Mouse (Mus musculus) ZHBTc4 (cell line): ENCODE data around the gene Ccni.

Experiments
- DNase-seq: peaks from one replicate; pipeline ENCODE4 v3.0.0-alpha.2; 2011; ENCODE audit warnings: low read depth, low spot score

The Ccni gene

GRCm38 (mm10) chr5:93201181-93201580 lies 5.1 kb downstream of the Ccni start:
- no peak for DNase-seq

DNA sequence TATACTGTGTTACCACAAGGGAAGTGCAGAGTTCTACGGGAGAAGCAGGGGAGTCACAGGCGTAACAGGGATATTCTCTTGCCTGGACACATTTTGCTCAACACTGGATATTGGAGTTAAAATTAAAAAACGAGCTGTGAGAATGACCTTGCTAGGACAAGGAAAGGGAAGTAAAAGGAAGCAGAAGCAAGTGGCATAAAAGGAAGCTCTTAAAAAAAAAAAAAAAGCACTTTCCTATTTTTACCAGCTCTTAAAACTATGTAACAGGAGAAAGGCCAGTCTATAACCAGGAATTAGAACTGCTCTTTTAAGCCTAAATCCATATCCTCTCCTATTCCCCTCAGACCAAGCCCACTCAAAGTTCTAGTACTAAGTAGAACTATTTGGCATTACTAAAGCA lies 8.1 kb downstream of the Ccni start:
- no peak for DNase-seq

GRCm38 (mm10) chr5:93190428-93190827 lies 15.9 kb downstream of the Ccni start:
- DNase-seq = no peak

GRCm38 (mm10) chr5:93189607-93190006 lies 16.7 kb downstream of the Ccni start:
- no peak for DNase-seq

DNA sequence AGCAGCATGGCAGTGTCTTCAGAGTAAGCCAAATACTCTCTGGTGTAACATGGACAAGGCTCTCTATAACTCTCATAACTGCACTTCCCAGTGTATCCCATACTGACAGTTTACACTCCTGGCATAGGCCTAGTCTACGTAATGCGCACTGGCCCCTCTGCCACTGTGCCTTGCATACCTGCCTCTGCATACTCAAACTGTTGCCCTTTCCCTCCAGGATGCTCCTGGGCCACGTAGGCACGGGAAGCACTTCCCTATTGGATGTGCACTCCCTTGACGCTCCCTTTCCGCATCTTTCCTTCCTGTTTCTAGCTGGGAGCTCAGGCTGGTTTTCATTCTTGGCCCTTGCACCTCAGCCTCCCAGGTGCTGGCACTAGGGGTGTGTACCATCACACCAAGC lies 21.7 kb downstream of the Ccni start:
- DNase-seq = no peak

DNA sequence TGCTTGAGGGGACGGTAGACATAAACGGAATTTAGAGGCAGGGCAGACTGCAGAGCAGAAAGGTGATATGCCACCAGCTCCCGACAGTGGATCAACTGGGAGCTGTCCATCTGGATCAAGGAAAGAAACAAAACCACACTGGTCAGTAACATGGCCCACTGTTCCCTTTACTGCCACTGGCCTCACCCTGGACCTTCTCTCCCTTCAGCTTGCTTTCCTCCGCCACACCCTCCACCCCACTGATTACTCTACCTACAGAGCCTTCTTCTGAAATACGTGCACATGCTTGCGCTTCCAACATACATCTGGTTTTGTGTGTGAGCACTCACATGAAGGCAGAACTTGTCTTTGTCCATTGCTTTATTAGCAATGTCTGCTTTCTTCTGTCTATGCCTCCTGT lies 23.0 kb downstream of the Ccni start:
- no peak for DNase-seq

- DNase-seq = peak; percentile 39
These were observed 26.0 kb downstream of the Ccni start for GRCm38 (mm10) chr5:93180252-93180651.

DNA sequence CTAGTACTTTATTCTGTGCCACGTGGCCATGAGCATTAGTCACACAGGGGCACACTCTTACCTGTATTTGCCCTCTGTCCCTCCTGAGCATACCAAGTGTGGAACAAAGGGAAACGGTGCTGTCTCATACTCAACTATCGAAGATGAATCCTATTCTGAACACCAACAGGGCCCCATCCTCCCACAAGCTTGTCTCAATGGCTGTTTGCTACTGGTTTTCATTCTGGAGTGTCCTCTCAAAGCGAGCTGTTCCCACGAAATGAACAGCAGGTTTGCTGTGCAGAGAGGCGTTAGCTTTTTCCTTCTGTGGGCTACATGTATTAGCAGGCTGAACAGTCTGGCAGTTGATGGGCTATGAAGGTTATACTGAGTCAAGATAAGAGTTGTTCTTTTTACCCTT lies 27.7 kb downstream of the Ccni start:
- no peak for DNase-seq

DNA sequence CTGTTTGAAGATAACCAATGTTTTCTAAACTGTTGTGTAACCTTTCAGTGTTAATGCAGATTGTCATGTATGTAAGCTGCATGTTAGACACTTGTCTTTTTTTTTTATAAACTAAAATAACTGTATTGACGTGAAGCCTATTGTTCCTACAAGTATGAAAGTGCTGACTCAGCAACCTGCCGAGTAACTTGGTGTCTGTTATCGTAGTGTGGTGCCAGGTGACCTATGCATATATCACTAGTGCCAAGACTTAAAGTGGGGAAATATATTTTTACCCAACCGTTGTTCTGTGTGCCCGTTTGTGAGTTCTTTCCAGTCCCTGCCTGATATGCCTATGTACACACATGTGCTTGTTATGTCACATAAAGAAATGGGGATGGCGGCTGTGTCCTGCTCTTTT lies 31.6 kb downstream of the Ccni start:
- DNase-seq = no peak

GRCm38 (mm10) chr5:93172536-93172935 lies 33.8 kb downstream of the Ccni start:
- no peak for DNase-seq

DNA sequence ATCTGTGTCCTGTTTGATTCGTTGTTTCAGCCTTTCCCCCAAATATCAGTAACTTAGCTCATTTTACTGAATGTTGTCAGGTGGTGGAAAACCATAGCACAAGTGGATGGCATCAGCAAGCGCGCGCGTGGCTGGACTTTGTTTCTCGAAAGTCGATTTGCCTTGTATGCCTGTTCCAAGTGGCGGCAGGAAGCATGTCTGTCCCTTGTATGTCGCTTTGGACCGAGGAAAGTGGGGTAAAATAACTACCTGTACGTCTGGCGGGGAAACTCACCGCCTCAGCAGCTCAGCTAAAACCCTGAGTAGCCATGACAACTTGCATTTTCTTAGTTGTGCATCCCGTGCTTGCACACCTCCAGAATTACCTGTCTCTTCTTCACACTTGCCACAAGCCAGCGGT lies 34.9 kb downstream of the Ccni start:
- DNase-seq = no peak

DNA sequence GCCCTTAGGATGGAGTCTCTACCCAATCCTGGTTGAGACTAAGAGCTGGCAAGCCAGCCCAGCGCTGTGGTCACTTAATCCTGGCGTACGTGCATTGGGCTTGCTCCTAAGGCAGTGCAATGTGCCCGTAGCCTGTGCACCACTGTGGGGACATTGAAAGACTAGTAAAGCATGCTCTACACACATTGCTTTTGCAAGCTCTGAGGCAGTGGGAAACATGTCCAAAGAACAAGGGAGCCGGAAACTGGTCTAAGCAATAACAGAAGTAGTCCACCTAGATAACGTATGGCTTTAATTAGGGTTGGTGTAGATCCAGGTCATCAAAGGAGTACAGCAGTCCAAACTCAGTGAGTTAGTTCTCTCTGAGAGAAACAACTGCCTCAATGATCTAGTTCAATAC lies 37.6 kb downstream of the Ccni start:
- DNase-seq = no peak

DNA sequence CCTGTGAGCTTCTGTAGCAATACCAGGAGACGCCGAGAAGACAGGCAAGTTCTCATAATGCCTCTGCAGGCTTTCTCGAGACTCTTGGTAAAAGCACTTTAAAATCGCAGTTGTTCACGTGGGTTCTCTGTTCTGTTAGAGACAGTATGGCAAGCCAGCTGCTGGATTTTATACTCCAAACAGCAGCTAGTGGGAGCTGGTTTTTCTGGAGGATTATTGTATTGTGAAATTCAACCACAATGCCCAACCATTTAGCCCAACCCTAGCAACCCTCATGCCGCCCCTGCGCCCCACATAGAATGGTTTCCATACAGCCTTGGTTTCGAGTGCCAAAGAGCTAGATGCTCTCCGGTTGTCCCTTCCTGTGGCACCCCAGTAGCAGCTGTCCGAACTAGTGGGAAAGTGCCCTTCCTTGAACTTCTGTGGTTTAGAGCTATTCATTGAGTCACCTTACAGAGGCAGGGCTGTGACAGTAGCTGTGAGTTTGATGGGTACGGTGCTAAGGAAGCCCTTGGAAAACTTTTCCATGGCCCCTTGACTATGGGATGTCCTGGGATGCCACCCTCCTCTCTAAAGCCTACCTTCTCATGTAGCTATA lies 38.3 kb downstream of the Ccni start:
- DNase-seq = peak; percentile 39

- DNase-seq = peak; percentile 62
These were observed 42.8 kb downstream of the Ccni start for GRCm38 (mm10) chr5:93163541-93163940.

DNA sequence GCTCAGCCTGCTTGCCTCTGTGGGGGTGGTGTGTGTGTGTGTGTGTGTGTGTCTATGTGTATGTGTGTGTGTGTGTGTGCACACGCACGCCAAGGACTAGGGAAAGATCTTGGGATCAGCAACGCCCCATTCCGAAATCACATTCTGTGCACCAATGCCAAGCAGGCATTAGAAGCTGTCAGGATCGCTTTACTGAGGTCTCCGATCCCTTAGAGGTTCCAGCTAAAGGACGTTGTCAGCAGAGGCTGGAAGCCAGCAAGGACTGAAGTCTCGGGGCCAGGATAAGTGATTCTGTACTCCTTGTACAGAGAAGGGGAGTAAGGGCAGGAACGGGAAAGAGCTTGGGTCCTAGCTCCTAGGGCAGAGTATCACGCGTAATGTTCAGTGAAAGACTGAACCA lies 51.9 kb downstream of the Ccni start:
- no peak for DNase-seq

DNA sequence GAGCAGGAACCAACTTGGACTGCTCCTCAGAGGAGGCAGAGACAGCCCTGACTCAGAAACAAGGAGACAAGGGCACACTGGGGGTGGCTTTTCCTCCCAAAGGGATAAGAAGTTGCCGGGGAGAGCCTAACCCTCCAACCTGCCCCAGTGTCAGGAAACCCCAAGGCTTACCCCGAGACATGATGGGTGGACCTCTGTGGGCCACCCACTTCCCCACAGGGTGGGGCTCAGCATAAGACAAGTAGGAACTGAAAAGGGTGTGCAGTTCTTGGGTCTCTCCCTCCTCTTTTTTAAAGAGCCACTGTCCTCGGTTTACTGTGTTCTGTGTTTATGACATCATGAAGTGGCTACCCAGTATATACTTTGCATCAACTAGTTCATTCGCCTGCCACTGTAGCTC lies 53.8 kb downstream of the Ccni start:
- no peak for DNase-seq

GRCm38 (mm10) chr5:93151985-93152384 lies 54.3 kb downstream of the Ccni start:
- no peak for DNase-seq

DNA sequence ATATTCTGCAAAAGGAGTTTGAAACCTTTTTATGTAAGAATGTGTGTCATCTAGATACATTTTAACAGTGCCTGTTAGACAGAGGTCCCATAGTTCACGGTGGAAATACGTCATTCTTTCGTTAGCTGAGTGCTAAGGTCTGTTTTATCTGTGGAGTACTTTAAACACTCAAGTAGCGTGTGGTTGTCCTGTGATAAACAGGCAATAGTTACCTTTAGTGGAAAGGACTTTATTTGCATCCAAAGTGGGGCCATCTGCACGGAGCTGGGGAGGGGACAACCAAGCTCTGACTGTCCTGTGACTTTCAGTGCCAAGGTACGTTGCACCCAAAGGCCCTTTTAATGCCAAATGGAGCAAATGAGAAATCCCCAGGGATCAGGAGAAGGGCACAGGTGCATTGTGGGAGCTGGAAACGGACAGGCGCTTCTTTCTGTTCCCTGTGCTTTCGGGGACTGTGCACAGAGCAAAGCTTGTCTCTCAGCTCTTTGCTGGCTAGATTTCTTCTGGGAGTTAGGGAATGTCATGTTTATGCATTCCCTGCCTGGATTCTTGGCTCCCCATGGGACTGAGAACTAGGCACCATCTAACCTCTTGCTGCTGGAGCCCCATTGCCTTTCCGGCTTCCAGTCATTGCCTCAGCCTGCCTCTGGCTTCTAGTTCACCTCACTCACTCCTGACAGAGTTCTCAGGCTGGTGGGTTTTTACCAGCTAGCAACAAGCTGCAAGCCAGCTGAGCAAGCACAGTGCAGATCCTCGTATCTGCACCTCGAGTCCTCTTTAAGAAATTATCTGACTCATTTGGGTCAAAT lies 56.1 kb downstream of the Ccni start:
- no peak for DNase-seq

DNA sequence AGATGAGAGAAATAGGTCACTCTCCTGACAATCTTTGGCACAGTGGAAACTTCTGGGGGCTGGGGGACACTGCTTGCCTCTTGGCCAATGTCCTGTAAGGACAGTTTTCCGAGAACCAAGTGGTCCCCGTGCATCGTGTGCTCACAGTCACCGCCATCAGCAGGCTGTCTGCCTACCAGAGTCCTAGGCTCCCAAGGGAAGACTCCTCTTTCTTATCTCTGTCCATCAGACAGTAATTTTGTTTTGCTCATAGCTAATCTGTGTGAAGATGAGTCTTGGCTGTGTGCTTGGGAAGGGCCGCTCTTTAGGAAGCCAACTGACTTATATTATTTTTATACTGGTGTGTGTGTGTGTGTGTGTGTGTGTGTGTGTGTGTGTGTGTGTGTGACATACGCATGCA lies 60.8 kb downstream of the Ccni start:
- DNase-seq = no peak

GRCm38 (mm10) chr5:93144874-93145273 lies 61.4 kb downstream of the Ccni start:
- DNase-seq = no peak

GRCm38 (mm10) chr5:93143360-93144091 lies 62.8 kb downstream of the Ccni start:
- no peak for DNase-seq

GRCm38 (mm10) chr5:93140747-93141146 lies 65.5 kb downstream of the Ccni start:
- DNase-seq = no peak

- no peak for DNase-seq
These were observed 66.9 kb downstream of the Ccni start for GRCm38 (mm10) chr5:93139350-93139749.
